Mouse (Mus musculus) left cerebral cortex, postnatal 36 days (tissue): ENCODE data around the gene Ophn1. TPM values are rescaled to one million over a fixed set of nuclear protein-coding genes. Genes with fewer than 3 reads are reported as not detected.

Source experiments
- DNase-seq, 2 experiments: peaks; one replicate each; pipeline ENCODE4 v3.0.0; 2021 to 2022; ENCODE audit warnings: low spot score in 2 of 2, mixed read lengths in 1 of 2
- intact Hi-C: fragments of 180-260 bp; cut with DNase I; formaldehyde crosslinking; loops from one replicate; pipeline ENCODE4 v1.15.1; 2025
- total RNA-seq, 2 experiments: library from RNA; stranded (reverse); gene quantifications; 2 replicates each; pipeline ENCODE4 v1.2.3; 2021

Gene Ophn1
- 10 to 100 TPM; 31.2 to 43.2 TPM for total RNA-seq

- intact Hi-C loops = no loop called here
- DNase-seq = peak; percentile 76
These were observed at the start of gene Ophn1 for GRCm38 (mm10) chrX:98890406-98891116. Gene Ophn1 (minus strand): TSS chrX:98891025.

DNA sequence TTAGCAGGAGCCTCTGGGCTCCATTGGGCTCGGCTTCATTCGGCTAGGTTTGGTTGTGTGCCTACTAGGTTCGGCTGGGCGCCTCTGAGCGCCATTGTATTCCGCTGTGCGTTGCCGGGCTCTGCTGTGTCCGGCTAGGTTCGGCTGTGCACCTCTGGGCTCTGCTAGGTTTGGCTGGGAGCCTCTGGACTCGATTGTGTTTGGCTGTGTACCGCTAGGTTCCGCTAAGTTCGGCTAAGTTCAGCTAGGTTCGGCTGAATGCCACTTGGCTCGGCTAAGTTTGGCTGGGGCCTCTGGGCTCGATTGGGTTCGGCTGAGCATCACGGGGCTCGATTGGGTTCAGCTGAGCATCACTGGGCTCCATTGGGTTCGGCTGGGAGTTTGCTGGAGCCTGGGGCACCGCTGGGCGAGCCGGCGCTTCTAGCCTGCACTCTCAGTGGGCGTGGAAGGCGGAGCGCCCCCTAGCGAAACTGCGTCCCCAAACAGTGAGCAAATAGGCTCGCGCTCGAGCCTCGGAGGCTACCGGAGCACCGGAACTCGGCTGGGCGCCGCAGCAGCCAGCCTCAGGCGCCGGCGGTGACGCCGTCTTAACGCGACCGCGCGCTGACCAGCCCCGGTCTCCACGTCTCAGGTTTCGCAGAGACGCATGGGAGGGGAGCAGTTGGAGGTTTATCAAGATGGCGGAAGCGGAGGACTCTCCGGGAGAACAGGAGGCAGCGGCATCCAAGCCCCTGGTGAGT, 46.9 kb upstream of the Ophn1 start:
- DNase-seq = peak; percentile 92 to 93
- intact Hi-C loops = no loop called here

DNA sequence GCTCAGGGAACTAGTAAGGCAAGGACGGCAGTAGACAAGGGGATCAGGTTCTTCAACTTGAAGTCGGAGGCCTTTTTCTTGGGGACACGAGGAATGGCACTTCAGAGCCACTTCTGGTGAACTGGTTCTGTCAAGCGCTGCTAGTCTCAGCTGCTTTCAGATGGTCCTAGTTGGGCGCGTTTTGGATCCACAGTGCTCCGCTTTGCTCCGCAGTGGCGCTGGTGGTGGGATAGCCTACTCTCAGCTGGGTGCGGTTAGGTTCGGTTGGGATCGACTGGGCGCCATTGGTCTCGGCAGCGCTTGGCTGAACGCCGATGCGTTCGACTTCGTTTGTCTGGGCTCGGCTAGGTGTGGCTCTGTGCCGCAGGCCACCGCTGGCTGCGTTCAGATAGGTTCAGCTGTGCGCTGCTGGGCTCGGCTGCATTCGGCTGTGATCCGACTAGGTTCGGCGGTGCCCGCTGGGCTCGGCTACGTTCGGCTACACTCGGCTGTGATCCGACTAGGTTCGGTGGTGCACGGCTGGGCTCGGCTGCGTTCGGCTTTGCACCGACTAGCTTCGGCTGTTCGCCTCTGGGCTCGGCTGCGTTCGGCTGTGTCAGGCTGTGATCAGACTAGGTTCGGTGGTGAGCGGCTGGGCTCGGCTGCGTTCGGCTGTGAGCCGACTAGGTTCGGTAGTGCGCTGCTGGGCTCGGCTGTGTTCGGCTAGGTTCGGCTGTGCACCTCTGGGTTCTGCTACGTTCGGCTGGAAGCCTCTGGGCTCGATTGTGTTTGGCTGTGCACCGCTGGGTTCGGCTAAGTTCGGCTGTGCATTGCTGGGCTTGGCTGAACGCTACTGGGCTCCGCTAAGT, 46.1 kb upstream of the Ophn1 start:
- intact Hi-C loops = no loop called here
- DNase-seq = peak; percentile 97 to 98

GRCm38 (mm10) chrX:98936101-98936500, 45.3 kb upstream of the Ophn1 start, which contains the start of gene Yipf6:
Gene Yipf6 (plus strand): TSS chrX:98936316.
- DNase-seq = no peak
- intact Hi-C loops = no loop called here

GRCm38 (mm10) chrX:98919423-98919822, 28.6 kb upstream of the Ophn1 start:
- intact Hi-C loops = loop anchor here (1.0 kb wide), 1 partner anchor 218 kb away; no protein-coding TSS in a partner anchor

GRCm38 (mm10) chrX:98908910-98909309, 18.1 kb upstream of the Ophn1 start:
- intact Hi-C loops = no loop called here
- no peak for DNase-seq

More at GRCm38 (mm10) chrX:98919423-98919822, 28.6 kb upstream of the Ophn1 start:
- peak in 1 of 2 experiments; percentile 9 for DNase-seq

DNA sequence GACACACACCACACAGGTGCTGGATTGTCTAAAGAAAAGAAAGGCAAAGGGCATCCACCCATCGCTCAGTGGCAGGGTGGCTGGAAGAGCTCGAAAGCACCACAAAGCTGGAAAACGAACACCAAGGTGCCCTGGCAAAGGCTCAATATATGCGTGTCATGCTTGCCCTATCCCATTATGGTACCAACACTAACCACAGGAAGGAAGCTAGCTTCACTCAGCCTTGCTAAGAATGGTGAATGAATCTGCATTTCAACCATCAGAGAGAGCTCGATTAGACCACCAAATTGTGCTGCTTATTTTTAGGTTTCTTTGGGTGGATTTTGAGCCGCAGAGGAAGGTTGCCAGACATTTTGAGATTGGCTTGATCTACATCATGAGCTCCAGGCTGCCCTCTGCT, 13.4 kb upstream of the Ophn1 start:
- no peak for DNase-seq
- intact Hi-C loops = no loop called here

- no peak for DNase-seq
These were observed 7.5 kb upstream of the Ophn1 start for GRCm38 (mm10) chrX:98898307-98898706.

GRCm38 (mm10) chrX:98890072-98890405, 786 bp downstream of the Ophn1 start:
- intact Hi-C loops = no loop called here
- peak in 1 of 2 experiments; percentile 5 for DNase-seq

More at GRCm38 (mm10) chrX:98898307-98898706, 7.5 kb upstream of the Ophn1 start:
- intact Hi-C loops = no loop called here

- intact Hi-C loops = no loop called here
- no peak for DNase-seq
These were observed 8.8 kb downstream of the Ophn1 start for GRCm38 (mm10) chrX:98881983-98882382.

DNA sequence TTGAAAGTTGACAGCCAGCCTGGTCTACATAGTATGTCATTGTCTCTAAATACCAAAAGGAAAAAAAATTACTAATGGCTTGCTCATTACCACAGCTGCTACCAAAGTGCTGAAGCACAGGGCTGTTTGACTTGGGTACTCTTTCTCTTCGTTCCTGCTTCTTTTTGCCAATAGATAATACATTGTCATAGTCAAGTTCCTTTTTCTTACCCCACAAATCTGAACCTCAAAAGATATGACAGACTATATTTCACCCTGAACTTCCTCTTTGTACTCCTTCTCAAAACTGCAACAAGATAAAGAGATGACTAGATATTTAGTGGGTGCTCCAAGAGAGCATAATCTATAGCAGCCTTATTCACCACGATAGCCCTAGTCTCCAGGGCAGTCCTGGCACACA, 9.7 kb downstream of the Ophn1 start:
- intact Hi-C loops = no loop called here
- no peak for DNase-seq

DNA sequence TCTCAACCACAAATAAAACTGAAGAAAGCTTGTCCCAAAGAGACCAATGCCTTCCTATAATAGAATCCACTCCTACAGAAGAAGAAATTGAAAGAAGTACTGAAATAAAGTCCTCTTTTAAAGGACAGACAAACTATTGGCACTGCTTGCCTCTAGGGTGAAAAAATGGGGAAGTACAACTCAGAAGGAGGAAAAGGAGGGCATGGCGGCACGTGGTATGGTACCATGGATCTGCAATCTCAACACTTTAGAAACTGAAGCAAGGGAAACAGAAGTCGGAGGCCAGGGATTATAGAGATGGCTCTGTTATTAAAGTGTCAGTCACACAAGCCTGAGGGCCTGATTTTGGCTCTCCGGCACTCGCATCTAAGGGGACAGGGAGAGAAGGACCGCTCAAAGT, 10.5 kb downstream of the Ophn1 start:
- intact Hi-C loops = no loop called here
- no peak for DNase-seq

DNA sequence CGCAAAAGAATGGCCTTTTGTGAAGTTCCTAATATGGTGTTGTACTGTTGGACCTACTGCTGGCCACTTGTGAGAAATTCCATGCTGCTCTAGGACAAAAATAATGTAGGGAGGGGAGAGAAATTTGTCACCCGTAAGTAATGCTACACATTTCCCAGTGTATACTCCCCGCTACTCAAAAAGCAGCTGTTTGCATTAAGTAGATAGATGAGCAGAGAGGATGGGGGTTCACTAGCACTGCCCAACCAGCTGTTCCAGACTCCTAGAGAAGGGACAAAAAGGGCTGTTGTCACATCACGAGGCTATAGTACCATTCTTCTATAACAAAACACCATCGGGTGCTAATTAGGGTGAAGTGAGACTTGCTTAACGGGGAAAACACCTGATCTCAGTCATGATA, 15.7 kb downstream of the Ophn1 start:
- intact Hi-C loops = no loop called here
- no peak for DNase-seq

- DNase-seq = no peak
- intact Hi-C loops = no loop called here
These were observed 16.7 kb downstream of the Ophn1 start for GRCm38 (mm10) chrX:98874086-98874485.

DNA sequence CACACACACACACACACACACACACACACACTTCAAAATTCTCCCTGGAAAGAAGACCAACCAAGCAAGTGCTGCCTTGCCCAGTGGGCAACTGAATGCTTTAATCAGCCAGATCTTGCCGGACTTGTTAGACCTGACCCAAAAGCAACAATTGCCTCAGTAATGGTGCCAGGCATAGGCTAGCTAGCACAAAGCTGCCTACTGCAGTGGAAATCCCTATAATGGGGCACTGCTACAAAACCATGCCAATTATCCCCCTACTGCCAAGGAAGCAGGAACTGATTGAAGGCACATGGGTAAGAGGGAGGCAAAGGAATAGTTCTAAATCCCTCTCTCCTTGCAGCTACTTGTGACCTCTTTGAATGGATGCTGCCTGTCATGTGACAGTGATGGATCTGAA, 18.8 kb downstream of the Ophn1 start:
- intact Hi-C loops = no loop called here
- DNase-seq = no peak

DNA sequence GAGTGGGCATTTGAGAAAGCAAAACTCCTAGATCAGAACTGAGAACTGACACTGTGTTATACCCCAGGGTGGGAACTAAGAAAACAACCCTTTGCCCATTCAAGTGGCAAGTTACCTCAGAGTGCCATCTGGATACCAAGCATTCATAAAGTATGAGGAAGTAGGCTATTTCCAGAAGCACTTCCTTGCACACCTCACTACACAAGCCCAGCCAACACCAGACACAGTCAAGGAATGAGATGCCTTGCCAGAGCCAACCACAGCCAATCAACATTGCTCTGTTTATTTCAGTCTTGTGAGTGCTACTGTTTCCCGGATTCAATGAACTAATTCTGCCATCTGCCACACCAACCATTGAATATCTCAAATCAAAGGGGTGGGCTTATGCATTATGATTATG, 20.3 kb downstream of the Ophn1 start:
- intact Hi-C loops = no loop called here
- no peak for DNase-seq

DNA sequence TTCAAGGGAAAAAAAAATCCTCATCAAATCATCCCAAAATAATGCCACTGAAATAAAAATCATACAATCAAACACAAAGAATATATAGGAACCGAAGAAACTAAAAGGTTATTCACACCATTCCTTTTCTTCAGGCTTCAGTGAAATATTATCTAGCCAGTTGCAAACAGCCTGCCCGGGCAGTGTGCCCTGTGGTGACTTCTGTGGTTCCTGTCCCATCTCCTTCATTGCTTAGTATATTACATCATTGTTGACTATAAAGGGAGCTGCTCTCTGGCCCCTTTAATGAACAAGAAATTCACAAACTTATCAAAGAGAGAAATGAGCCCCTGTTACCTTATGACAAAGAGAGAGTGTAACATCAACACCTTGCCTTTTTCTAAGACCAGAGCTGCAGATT, 21.1 kb downstream of the Ophn1 start:
- no peak for DNase-seq
- intact Hi-C loops = no loop called here

DNA sequence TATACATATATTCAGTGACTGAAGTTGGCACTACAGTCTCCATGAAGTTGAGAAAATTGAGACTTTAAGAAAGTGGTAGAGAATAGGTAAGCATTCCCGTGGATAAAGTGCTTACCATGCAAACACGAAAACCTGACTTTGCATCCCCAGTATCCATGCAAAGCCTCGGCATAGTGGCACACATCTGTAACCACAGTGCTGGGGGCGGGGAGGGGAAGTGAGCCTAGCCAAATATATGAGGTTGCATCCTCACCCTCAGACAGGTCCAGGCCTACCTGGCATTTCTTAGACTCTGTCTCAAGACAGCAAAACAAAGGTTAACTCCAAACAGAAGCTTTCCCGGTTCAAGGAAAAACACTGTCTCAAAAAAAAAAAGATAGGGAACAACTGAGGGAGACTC, 21.7 kb downstream of the Ophn1 start:
- intact Hi-C loops = no loop called here
- DNase-seq = no peak

DNA sequence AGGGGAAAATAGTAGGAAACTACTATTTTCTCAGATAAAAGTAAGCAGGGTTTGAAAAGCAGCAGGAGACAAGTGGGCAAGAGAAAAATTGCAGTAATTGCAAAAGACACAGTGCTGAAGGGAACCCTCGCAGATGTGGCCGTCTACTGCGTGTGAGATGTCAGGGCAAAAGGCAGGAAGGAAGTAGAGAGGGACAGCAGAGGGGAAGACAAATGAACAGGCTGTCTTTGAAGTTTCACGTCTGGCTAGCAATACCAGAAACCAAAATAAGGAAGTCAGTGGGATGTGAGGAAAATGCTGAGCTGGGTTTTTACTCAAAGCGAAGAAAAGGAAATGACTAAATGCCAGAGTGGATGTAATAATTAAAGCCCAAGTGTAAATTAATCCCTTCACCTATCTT, 30.7 kb downstream of the Ophn1 start:
- intact Hi-C loops = no loop called here
- no peak for DNase-seq

- intact Hi-C loops = no loop called here
- DNase-seq = no peak
These were observed 34.8 kb downstream of the Ophn1 start for GRCm38 (mm10) chrX:98856046-98856445.
